Comparison of ENCODE assay signal across 16 mouse cellular contexts in the genomic region with DNA sequence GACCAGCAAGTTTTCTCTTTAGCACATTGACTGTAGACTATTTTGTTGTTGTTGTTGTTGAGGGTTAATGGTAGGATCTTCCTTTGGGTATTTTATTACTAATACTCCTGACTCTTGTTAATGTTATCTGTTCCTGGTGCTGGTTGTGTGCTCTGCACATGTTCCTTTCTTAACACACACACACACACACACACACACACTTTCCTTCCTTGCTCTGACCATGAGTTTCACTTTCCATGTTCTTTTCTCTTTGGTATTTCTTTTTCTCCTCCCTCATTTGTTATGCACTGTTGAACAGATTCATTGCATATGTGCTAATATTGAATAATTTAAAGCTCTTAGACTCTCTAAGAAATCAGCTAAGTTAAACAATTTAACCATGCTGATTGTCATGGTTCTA.
"Had no signal": no experiment of that assay in that cellular context is flagged by ENCODE, and none has a peak within 500 bp of the region (broad histone marks: within the 10 kb centered on the region; RNA-seq: fewer than 3 reads in every experiment).

No protein-coding gene starts in this region.

- H3K4me2 ChIP-seq: neural tube, embryonic 13.5 days; neural tube, embryonic 15.5 days; stomach, embryonic 15.5 days had no signal

- H3K9me3 ChIP-seq: neural tube, embryonic 13.5 days; neural tube, embryonic 15.5 days; stomach, embryonic 15.5 days had no signal

- H3K4me1 ChIP-seq: neural tube, embryonic 13.5 days; neural tube, embryonic 15.5 days; stomach, embryonic 15.5 days had no signal

- H3K36me3 ChIP-seq: neural tube, embryonic 13.5 days; neural tube, embryonic 15.5 days; stomach, embryonic 15.5 days had no signal

- H3K27me3 ChIP-seq: neural tube, embryonic 13.5 days; neural tube, embryonic 15.5 days; stomach, embryonic 15.5 days had no signal

- DNase-seq: retina, postnatal 1 day; right cerebral cortex, adult 18-20 months; right cerebral cortex, postnatal 14 days; right cerebral cortex, postnatal 25 days; right cerebral cortex, postnatal 4 days; spleen, adult 18-20 months; thymus, adult 18-20 months; thymus, adult 2 months; thymus, postnatal 14 days; thymus, postnatal 25 days; thymus, postnatal 36 days; thymus, postnatal 4 days had no signal

- H3K9ac ChIP-seq: neural tube, embryonic 13.5 days; neural tube, embryonic 15.5 days; stomach, embryonic 15.5 days had no signal

- H3K27ac ChIP-seq: neural tube, embryonic 13.5 days; neural tube, embryonic 15.5 days; stomach, embryonic 15.5 days; stomach, postnatal 0 days had no signal

- H3K4me3 ChIP-seq: neural tube, embryonic 13.5 days; neural tube, embryonic 15.5 days; stomach, embryonic 15.5 days had no signal
